Mouse (Mus musculus): ENCODE measurements at regions not wholly inside any gene's neighbourhood (a gene's known extent, or its start where the extent isn't known, plus 50 kb on each side); places are given as distances from the start of the nearest gene placed in this dataset.
A peak's percentile ranks its signal among the peaks of the same experiment; 100 is the strongest.

GRCm38 (mm10) chr16:95815206-95815731 lies 113.4 kb downstream of the Ets2 start:
- DNase-seq (ENCODE audit: low spot score in 2 of 2), result no peak

DNA sequence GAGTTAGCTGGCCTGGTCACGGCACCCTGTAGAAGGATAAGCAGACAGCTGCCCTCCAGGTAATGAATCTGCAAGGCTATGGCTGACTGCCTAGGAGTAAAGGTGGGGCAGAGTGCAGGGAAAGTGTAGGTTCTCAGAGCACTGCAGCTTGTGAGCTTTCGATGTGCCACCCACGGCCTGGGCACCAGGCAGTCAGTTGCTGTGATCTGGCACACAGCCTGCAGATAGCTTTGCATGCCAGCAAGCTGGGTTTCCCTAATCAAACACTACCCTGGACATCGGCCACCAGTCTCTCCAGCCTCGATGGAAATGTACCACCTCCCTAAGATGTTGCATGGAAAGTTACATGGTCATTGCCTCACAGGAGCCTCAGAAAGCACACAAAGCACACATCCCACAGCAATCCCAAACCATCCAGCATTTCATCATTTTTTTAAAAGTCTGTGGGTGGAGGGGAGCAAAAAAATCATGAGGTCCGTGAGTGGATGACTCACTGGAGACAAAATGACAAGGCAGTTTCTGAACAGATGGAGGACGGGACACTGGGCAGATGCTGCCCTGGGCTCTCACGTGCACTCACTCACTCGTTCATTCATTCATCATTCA lies 112.7 kb downstream of the Ets2 start:
- peak; percentile 49 to 75 for DNase-seq (ENCODE audit: low spot score in 2 of 2)

DNA sequence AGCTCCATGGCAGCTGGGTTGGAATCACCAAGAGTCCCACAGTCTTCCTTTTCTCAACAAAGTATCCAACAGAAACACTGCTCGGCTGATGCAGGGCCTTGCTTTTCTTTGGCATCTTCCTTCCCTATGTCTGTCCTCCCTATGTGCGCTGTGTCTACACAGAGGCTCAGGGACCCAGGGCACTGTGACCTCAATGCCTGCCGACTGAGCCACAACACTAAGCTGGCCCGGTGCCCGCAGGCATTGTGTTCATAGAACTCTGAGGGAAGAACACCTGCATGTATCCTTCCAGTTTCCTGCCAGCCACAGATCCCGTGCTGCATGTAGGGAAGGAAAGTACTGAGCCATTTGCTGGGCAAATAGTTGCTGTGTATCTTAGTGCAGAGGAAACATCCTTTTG lies 109.2 kb downstream of the Ets2 start:
- no peak for DNase-seq (ENCODE audit: low spot score in 2 of 2)

- DNase-seq (ENCODE audit: low spot score in 2 of 2), result no peak
Observed at GRCm38 (mm10) chr16:95809127-95809876, 107.4 kb downstream of the Ets2 start.

DNA sequence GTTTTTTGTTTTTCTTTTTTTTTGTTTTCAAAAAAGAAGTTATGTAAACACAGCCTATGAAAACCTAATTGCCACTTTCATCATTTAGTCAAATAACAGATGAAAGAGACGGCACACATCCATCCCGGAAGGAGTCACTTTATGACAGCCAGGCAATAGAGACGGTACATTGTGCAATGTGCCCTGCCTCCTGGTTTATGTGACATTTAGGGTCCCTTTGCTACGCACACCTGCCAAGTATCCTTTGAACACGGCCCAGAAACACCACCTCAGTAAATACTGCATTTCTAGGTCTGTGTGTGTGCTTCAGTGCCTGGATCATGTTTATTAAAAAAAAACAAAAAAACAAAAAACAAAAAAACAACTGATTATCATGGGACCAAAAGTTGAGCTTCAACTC lies 104.6 kb downstream of the Ets2 start:
- DNase-seq (ENCODE audit: low spot score in 2 of 2), result no peak

- DNase-seq (ENCODE audit: low spot score in 2 of 2), result no peak
Observed at GRCm38 (mm10) chr16:95804199-95804598, 102.3 kb downstream of the Ets2 start.

DNA sequence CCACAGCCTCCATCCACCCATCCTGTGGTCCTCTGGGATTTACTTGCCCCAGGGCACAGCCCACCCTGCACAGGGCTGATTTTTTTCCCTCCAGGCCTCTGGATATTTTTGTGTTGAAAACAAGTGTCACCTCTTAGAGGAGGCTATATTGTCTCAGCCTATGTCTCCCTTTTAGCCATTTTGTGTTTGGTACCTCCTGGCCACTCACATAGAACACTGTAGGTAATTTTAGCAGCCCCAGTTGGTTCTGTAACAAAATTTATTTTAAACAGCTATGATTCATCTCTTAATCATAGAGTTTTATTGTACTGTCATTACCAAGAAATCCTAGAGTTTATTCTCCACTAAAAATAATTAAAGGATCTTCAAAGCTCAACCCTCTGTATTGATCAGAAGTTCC lies 100.8 kb downstream of the Ets2 start:
- no peak for DNase-seq (ENCODE audit: low spot score in 2 of 2)

DNA sequence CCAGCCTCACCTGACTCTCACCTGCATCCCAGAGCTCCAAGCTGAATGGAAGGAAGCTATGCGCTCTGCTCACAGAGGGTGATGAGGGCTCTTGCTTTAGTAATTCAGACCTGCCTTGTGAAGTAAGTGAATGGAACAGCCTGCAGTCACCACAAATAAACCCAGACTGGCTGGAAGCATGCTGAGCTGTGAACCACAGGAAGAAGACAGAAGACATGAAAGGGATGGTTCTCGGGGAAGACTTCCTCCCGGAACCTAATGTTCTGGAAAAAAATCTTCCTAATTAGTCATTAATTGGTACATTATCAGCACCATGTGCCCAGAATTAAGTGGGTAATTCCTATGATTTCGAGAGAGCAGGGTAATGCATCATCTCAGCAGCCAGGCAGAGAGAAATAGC lies 100.3 kb downstream of the Ets2 start:
- DNase-seq (ENCODE audit: low spot score in 2 of 2), result no peak

- DNase-seq (ENCODE audit: low spot score in 2 of 2), result no peak
Observed at GRCm38 (mm10) chr16:95800911-95801442, 99.1 kb downstream of the Ets2 start.

GRCm38 (mm10) chr16:95798582-95798981 lies 96.7 kb downstream of the Ets2 start:
- peak in 1 of 2 experiments; percentile 41 for DNase-seq (ENCODE audit: low spot score in 2 of 2)

DNA sequence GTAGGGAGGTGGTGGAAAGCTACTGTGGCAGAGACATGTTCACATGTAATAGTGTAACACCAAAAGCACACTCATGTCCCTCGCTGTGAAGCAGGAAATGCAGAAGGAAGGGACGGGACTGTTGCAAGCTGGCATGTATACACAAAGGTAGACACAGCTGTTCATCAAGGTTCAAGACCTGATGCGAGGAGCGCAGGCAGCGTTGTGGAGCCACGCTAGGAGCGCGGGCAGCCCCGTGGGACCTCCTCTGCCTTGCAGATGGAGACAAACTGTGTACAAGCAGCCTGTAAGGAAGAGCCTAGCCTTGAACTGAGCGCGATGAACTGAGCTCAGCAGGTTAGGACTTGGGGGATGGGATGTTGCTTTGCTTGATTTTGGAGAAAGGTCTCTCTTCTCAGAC lies 96.2 kb downstream of the Ets2 start:
- DNase-seq (ENCODE audit: low spot score in 2 of 2), result no peak

DNA sequence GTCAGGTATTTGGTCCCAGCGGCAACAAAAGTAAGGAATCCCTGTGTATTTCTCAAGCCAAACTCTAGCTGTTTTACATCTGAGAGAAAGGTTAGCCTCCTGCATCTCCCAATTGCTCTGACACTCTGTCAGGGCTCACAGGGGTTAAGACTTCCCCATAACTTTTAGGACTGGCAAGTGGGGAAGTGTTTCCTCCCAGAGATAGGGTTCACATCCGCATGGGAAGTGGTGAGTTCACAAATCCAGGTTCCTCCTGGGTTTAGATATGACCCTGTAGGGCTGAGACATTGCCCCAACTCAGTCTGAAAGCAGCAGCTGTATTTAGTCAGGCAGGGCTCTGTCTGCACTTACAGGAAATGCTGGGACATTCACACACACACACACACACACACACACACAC lies 95.3 kb downstream of the Ets2 start:
- no peak for DNase-seq (ENCODE audit: low spot score in 2 of 2)

DNA sequence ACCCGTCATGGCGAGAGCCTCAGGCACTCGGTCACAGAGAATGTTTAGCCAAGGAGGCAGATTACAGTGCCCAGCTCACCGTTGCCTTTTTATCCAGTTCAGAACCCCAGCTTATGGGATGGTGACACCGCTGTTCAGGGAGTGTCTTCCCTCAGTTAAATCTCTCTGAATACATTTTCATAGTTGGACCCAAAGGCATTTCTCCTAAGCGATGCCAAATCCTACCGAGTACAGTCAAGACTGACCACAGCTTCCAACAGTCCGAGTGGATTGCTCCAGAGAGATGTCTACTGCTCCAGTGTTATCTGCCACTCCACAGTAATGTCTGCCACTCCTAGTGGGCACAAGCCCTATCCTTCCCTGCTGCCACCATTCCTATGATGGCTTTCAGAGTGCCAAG lies 93.0 kb downstream of the Ets2 start:
- DNase-seq (ENCODE audit: low spot score in 2 of 2), result no peak

- DNase-seq (ENCODE audit: low spot score in 2 of 2), result no peak
Observed at GRCm38 (mm10) chr16:95794281-95794727, 92.4 kb downstream of the Ets2 start.

DNA sequence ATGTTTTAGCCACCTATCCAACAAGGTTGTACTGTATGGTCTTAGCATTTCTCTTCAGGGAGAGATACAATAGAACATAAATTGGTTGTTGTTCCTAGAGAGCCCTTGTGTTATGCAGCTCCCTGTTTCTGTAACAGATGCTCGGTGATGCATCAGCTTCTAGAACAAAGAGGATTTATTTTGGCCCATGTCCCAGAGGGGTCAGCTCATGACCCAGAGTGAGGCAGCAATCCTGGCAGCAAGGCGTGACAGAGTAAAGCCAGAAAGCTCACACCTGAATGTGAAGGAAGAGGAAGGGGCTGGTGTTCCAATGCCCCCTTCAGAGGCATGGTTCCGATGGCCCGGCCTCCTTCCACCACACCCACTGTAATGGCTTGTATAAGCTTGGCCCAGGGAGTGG lies 88.8 kb downstream of the Ets2 start:
- DNase-seq (ENCODE audit: low spot score in 2 of 2), result no peak

GRCm38 (mm10) chr16:95789548-95789947 lies 87.7 kb downstream of the Ets2 start:
- DNase-seq (ENCODE audit: low spot score in 2 of 2), result no peak

DNA sequence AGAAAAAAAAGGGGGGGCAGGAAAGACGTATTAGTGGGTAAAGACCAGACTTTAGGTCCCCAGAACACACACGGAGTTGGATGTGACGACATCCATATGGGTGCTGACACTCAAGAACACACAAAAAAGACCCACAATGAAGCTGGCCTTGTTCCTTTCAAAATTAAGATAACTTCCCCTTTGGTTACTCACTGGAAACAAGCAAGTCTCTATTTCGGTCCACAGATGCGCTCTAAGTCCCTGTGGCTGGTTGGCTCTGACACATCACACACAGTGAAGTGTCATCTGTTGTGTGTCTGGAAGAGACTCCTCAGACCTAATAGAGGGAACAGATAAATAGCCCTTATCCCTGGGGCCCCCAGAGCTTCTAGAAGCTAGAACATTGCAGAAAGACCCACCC lies 79.8 kb downstream of the Ets2 start:
- no peak for DNase-seq (ENCODE audit: low spot score in 2 of 2)

DNA sequence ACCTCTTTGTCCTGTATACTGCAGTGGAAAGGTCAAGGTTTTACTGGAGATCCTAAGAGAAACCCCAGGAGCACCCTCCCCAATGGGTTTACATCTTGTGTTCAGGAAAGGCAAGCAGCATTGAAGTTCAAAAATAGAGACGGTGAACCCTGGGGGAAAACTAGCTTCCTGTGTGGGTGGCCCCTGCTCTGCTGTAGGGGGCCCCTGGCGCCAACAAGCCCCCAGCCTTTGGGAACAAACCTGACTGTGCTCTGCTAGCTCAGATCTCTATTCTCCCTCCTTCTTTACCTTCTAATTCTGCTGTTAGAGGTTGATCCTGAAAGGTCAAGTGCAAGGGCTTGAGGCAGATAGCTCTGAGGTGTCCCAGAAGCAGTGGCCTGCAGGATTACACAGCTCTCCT lies 78.6 kb downstream of the Ets2 start:
- DNase-seq (ENCODE audit: low spot score in 2 of 2), result no peak

- DNase-seq (ENCODE audit: low spot score in 2 of 2), result no peak
Observed at GRCm38 (mm10) chr16:95778845-95779722, 77.2 kb downstream of the Ets2 start.

- DNase-seq (ENCODE audit: low spot score in 2 of 2), result no peak
Observed at GRCm38 (mm10) chr16:95778173-95778572, 76.3 kb downstream of the Ets2 start.

- DNase-seq (ENCODE audit: low spot score in 2 of 2), result no peak
Observed at GRCm38 (mm10) chr16:95776610-95777363, 74.9 kb downstream of the Ets2 start.

Measured in left cerebral cortex, adult 8-10 months (tissue).